Mouse (Mus musculus) lung, embryonic 16.5 days (tissue): Measurements from ENCODE around the gene Desi1. TPM values are rescaled to one million over a fixed set of nuclear protein-coding genes. Genes with fewer than 3 reads are reported as not detected.

Experiments used
- ATAC-seq: fragments of 200-750 bp; cut with Nextera tagmentation; 2 replicates; pipeline ENCODE4 v1.8.0; 2017; ENCODE audit warnings: low read depth, mild to moderate bottlenecking, moderate library complexity
- H3K27ac ChIP-seq: fragments of 300-500 bp; sonication (generic); 2 replicates; pipeline ENCODE4 v1.5.1; 2014; ENCODE audit warnings: mild to moderate bottlenecking, control low read depth, low read length
- H3K27me3 ChIP-seq: fragments of 300-500 bp; sonication (generic); 2 replicates; pipeline ENCODE4 v1.6.1; 2014; ENCODE audit warnings: low read depth, low read length, mixed read lengths; ENCODE audit not compliant: control insufficient read depth, insufficient read depth
- H3K36me3 ChIP-seq: fragments of 300-500 bp; sonication (generic); 2 replicates; pipeline ENCODE4 v1.6.1; 2014; ENCODE audit warnings: low read length; ENCODE audit not compliant: control insufficient read depth, insufficient read depth
- H3K4me1 ChIP-seq: fragments of 300-500 bp; sonication (generic); replicated peaks from 2 replicates; pipeline ENCODE4 v1.6.1; 2014; ENCODE audit warnings: low read length, mixed read lengths; ENCODE audit not compliant: control insufficient read depth, insufficient read depth
- H3K4me2 ChIP-seq: fragments of 300-500 bp; sonication (generic); 2 replicates; pipeline ENCODE4 v1.6.1; 2014; ENCODE audit warnings: low read depth, low read length, control low read depth
- H3K4me3 ChIP-seq: fragments of 300-500 bp; sonication (generic); 2 replicates; pipeline ENCODE4 v1.5.1; 2014; ENCODE audit warnings: mild to moderate bottlenecking, low read length, control low read depth
- H3K9ac ChIP-seq: fragments of 300-500 bp; sonication (generic); 2 replicates; pipeline ENCODE4 v1.6.1; 2014; ENCODE audit warnings: low read length, control low read depth
- H3K9me3 ChIP-seq: fragments of 300-500 bp; sonication (generic); 2 replicates; pipeline ENCODE4 v1.6.1; 2016; ENCODE audit warnings: low read length; ENCODE audit not compliant: control insufficient read depth
- WGBS: fragments of 180-500 bp; shearing (Covaris S2); extraction: QIAGEN DNeasy Blood & Tissue Kit; methylation state at CpG from one replicate; pipeline ENCODE4 v1.1.7; 2014; 5-methylcytosine and 5-hydroxymethylcytosine counted together
- polyA plus RNA-seq: library from polyadenylated mRNA; unstranded; fragments of >200 nt; fragmentation: Nextera tagmentation; extraction: Ambion mirVana; gene quantifications from 2 replicates; pipeline ENCODE4 v1.2.1, GENCODE M21; 2015

Desi1 gene
- polyA plus RNA-seq, 1 experiment from 2014 or later: 21.6 TPM

DNA sequence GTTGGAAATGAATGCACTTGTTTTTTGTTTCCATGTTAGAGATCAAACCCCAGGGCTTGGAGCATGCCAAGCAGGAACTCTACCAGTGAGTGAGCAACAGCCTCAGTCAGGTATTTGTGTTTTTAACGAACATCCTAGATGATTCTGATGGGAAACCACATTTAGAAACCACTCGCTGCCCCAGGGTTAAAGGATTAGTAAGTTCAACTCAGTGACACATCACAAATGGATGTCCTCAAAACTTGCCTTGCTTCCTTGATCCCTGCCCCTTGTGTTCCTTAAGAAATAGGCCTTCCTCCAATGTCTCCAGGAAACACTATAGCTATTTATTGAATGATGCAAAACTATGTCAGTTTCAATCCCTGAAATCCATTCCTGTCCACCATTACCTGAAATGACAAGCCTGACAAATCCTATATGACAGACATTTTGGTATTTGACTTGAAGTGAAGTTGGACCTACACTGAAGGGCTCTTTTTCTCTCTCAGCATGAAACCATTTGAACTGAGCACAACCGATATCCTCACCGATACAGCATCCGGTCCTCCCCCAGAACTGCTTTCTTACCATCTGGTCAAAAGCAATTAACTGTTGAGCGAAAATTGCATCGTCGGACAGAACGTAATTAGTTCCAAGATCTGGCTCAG is 18.8 kb downstream of the Desi1 start:
- H3K4me2 ChIP-seq: peak overlapping the region; percentile 98
- no peaks in the 10 kb centered on the region for H3K27me3 ChIP-seq
- peak overlapping the region; percentile 98 for H3K4me3 ChIP-seq
- no peak for ATAC-seq
- 22% methylated on average over 9 of the region's 9 CpGs for WGBS
- peaks cover 1% of the 10 kb centered on the region; the same call in 1 of the 2 replicates for H3K36me3 ChIP-seq
- H3K27ac ChIP-seq: no peak overlapping the region
- H3K9ac ChIP-seq: peak overlapping the region; percentile 91
- no peaks in the 10 kb centered on the region for H3K9me3 ChIP-seq
- peaks cover 16% of the 10 kb centered on the region for H3K4me1 ChIP-seq

DNA sequence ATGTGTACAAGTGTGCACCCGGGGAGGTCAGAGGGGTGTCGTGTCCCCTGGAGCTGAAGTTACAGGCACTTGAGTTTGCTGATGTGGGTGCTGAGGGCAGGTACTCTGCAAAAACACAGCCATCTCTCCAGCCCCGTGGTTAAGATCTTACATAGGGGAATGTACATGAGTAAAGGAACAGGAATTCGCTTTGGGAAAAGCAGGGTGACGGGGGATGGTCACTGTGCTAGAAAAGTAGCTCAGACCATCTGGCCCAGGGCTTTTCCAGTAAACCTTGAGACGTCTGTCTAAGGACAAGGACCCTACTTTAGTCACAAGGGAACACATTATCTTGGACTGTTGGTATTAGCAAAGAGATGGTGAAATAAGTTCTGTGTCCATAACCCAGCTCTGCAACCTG is 21.7 kb downstream of the Desi1 start:
- no peak overlapping the region for H3K4me3 ChIP-seq
- WGBS: 71% methylated on average over 6 of the region's 6 CpGs
- H3K27me3 ChIP-seq: no peaks in the 10 kb centered on the region
- H3K9ac ChIP-seq: no peak overlapping the region
- H3K4me1 ChIP-seq: peaks cover 14% of the 10 kb centered on the region
- H3K4me2 ChIP-seq: no peak overlapping the region
- ATAC-seq: no peak
- no peaks in the 10 kb centered on the region for H3K9me3 ChIP-seq
- H3K36me3 ChIP-seq: no peaks in the 10 kb centered on the region
- no peak overlapping the region for H3K27ac ChIP-seq

DNA sequence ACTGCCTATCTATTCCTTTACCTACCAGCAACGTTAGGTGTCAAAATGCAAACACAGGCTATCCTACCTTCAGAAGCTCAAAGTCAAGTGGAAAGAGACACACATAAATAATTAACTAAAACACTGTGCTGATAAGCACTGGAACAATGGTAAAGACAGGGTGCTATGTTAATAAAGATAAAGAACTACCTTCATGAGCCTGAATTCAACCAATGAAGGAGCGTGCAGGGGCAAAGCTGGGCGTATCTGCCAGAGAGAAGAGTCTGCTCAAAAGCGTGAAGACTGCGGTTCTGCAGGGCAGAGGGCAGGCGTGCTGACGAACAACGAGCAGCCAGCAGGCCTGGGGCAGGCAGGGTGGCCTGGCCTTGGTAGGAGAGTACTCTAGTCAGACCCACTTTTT is 29.4 kb downstream of the Desi1 start:
- Histone ChIP-seq H3K9ac (no peak overlapping the region), H3K4me2 (no peak overlapping the region), H3K36me3 (peaks cover 2% of the 10 kb centered on the region), H3K4me3 (no peak overlapping the region), H3K27ac (no peak overlapping the region), H3K4me1 (no peaks in the 10 kb centered on the region), H3K9me3 (no peaks in the 10 kb centered on the region), H3K27me3 (no peaks in the 10 kb centered on the region)
- no peak for ATAC-seq
- WGBS: 71% methylated on average over 8 of the region's 8 CpGs

DNA sequence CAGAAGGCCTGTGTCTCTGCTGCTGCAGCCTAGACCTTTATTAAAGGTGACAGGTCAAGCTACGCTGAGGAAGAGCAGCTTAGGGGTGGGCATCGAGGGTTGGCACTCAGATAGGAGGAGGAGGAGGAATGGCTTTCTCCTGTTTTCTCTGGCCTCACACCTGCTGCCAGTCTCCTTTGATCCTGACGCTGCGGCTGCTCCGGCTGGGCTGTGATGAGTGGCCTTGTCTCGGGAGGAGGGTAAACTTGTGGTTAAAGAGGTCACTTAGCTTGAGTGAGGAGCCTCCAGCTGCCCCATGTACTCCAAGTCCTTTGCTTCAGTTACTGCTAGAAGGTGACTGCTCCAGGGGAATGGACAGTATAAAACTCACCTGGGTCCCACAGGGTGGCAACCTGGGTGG is 39.7 kb downstream of the Desi1 start:
- H3K4me3 ChIP-seq: no peak overlapping the region
- H3K27ac ChIP-seq: no peak overlapping the region
- H3K27me3 ChIP-seq: no peaks in the 10 kb centered on the region
- H3K9ac ChIP-seq: no peak overlapping the region
- peaks cover 8% of the 10 kb centered on the region; the same call in 1 of the 2 replicates for H3K36me3 ChIP-seq
- no peak overlapping the region for H3K4me2 ChIP-seq
- WGBS: 48% methylated on average over 6 of the region's 6 CpGs
- ATAC-seq: no peak
- peaks cover 4% of the 10 kb centered on the region; the same call in 1 of the 2 replicates for H3K4me1 ChIP-seq
- H3K9me3 ChIP-seq: no peaks in the 10 kb centered on the region

DNA sequence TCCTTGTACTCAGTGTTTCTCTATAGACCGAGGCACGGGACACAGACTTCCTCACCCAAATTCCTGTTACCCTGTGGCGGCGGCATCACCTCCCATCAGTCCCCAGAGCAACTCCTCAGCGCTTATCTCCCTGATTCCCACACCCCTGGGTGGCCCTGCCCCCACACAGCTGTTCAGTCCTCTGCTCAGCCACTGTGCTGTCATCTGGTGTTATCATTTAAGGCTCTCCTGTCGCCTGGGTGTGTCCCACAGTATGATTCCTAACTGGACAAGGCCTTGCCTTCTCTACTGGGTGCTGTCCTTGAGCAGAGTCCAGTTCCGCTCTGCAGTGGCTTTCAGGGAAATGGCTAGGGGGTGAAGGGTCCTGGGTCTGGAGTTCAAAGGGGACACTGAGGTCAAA is 43.1 kb downstream of the Desi1 start:
- no peak overlapping the region for H3K4me2 ChIP-seq
- H3K36me3 ChIP-seq: no peaks in the 10 kb centered on the region
- H3K27ac ChIP-seq: no peak overlapping the region
- H3K27me3 ChIP-seq: no peaks in the 10 kb centered on the region
- no peaks in the 10 kb centered on the region for H3K9me3 ChIP-seq
- peaks cover 4% of the 10 kb centered on the region; the same call in 1 of the 2 replicates for H3K4me1 ChIP-seq
- no peak overlapping the region for H3K4me3 ChIP-seq
- 46% methylated on average over 7 of the region's 7 CpGs for WGBS
- H3K9ac ChIP-seq: no peak overlapping the region
- no peak for ATAC-seq

DNA sequence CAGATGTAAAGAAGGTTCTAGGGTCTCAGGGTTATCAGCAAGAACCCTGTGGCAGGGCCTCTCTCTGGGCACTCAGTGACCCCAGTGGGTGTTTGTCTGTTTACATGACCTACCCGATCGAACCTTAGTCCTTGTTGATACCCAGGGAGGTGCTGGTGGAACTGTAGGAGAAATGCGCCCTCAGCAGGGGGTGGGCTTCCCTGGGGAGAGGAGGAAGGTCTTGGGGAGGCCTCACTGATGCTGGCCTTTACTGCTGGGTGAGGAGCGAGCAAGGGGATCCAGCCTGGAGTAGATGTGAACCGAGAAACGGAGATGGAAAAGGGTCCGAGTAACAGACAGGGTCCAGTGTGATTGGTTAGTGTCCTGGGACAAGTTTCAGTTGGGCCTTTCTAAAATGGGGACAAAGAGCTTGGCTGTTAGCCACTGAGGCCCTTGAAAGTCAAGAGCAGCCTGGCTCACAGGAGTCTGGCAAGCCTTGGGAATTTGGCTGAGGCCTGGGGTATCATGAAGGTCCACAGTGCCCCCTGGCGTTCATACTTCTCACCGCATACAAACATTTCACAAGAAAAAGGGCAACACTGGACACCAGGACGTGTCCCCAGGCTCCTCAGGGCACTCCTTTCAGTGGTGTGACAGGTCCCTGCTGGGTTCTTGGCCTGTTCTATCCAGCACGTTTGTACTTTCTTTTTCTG is 44.1 kb downstream of the Desi1 start:
- H3K27ac ChIP-seq: no peak overlapping the region
- WGBS: 25% methylated on average over 11 of the region's 11 CpGs
- peaks cover 4% of the 10 kb centered on the region; the same call in 1 of the 2 replicates for H3K4me1 ChIP-seq
- no peak overlapping the region for H3K4me3 ChIP-seq
- H3K4me2 ChIP-seq: no peak overlapping the region
- peak overlapping the region; percentile 31; the same call in 1 of the 2 replicates for H3K9ac ChIP-seq
- no peaks in the 10 kb centered on the region for H3K27me3 ChIP-seq
- ATAC-seq: peak; percentile 90
- H3K9me3 ChIP-seq: no peaks in the 10 kb centered on the region
- H3K36me3 ChIP-seq: no peaks in the 10 kb centered on the region

DNA sequence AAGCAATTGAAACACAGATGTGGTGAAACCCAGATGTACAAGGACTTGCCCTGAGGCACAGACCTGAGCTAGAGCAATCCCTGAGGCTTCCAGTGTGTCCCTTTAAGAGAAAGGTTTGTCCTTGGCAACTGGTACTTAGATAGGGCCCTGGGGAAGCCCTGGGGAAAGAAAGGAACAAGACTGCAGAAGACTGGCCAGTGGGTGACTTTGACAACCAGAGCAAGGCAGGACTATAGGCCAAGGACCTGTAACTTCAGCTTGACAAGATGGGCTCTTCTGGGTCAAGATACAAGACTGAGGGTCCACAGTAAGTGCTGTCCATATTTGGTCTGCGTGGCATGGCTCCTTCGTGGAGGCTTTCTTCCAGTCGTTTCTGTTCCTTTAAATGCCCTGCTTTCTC is 46.0 kb downstream of the Desi1 start, which contains the start of gene Xrcc6:
Gene Xrcc6 (plus strand): TSS at position 190 of the 400 bp plus-strand sequence.
- no peak within 1 kb of the TSS for H3K4me3 ChIP-seq
- no peaks in the 10 kb centered on the region for H3K36me3 ChIP-seq
- no peak within 1 kb of the TSS for H3K9ac ChIP-seq
- H3K4me2 ChIP-seq: no peak within 1 kb of the TSS
- 79% methylated on average over 3 of the region's 3 CpGs for WGBS
- H3K27me3 ChIP-seq: no peaks in the 10 kb centered on the region
- ATAC-seq: no peak
- no peak within 1 kb of the TSS for H3K27ac ChIP-seq
- peaks cover 4% of the 10 kb centered on the region; the same call in 1 of the 2 replicates for H3K4me1 ChIP-seq
- no peaks in the 10 kb centered on the region for H3K9me3 ChIP-seq

DNA sequence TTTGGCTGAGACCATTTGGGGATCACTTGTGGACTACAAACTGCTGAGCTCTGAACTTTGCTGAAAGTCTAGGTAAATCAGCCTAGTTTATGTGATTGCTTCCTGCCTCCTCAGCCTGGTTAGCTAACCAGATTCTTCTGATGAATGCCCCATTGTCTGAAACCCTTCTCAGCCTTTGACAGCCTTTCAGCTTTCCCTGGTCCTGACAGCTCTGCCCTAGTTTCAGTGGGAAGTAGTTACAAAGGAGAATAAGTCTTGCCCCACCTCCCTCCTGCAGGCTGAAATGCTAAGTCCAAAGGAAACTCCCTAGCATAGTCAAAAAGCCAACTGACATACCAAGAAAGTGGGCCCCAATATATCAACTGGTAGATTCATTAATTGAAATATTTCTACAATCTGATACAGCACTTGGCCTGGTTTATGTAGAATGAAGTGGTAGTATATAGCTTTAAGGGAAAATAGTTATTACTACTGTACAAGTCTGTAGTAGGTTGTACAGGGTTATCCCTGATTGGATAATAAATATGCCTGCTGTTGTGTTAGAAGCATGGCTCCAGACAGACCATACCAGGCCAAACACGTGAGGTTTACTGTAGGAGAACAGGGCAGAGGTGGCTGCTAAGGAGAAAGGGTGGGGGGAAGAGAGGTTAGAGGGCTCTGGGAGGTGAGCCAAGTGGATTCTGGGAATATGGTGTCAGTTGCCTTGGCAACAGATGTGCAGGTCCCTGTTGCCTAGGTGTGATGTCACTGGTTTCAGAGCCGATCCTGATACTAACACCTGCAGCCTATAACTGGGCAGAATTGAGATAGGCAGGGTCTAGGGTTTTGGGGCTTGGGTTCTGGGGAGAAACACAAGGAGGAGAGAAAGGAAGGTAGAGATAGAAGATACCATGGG is 48.1 kb downstream of the Desi1 start:
- Histone ChIP-seq H3K9ac (no peak overlapping the region), H3K4me3 (no peak overlapping the region), H3K27ac (no peak overlapping the region; the same call in 1 of the 2 replicates), H3K36me3 (no peaks in the 10 kb centered on the region), H3K27me3 (no peaks in the 10 kb centered on the region), H3K4me1 (peaks cover 4% of the 10 kb centered on the region; the same call in 1 of the 2 replicates), H3K4me2 (no peak overlapping the region), H3K9me3 (no peaks in the 10 kb centered on the region)
- ATAC-seq: no peak
- 60% methylated on average over 2 of the region's 2 CpGs for WGBS

DNA sequence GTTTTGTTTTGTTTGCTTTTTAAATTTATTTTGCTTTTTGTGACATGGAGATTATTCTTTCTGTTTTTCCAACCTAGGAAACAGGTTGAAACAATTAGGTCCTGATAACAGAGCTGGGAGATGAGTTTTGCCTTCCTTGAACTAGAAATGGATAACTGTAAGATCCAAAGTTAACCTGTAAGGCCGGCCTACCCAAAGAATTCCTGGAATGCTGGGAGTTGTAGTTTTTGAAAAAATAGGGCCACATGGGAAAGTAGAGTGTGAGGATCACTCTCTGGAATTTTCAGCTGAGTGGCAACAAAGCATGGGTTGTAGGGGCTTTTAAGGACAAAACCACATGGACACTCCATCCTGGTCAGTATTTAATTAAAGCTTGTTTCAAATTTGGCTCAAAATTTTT is 51.5 kb downstream of the Desi1 start:
- H3K27ac ChIP-seq: no peak overlapping the region
- WGBS: 34% methylated on average over 1 of the region's 1 CpGs
- ATAC-seq: no peak
- no peak overlapping the region for H3K4me2 ChIP-seq
- H3K9me3 ChIP-seq: no peaks in the 10 kb centered on the region
- no peak overlapping the region for H3K9ac ChIP-seq
- no peaks in the 10 kb centered on the region for H3K4me1 ChIP-seq
- no peaks in the 10 kb centered on the region for H3K36me3 ChIP-seq
- H3K27me3 ChIP-seq: no peaks in the 10 kb centered on the region
- no peak overlapping the region for H3K4me3 ChIP-seq
